Mouse (Mus musculus) forebrain, embryonic 13.5 days (tissue): ENCODE data around the gene Hnrnpll. TPM values are rescaled to one million over a fixed set of nuclear protein-coding genes. Genes with fewer than 3 reads are reported as not detected.
"Not testable (repeated sequence)": the region's sequence is repeated elsewhere in the genome, so short reads cannot be mapped to it uniquely, and the experiment has no call there.

Source experiments
- ATAC-seq: fragments of 200-750 bp; cut with Nextera tagmentation; 2 replicates; pipeline ENCODE4 v1.8.0; 2017
- H3K27ac ChIP-seq: fragments of 300-500 bp; sonication (generic); 2 replicates; pipeline ENCODE4 v1.5.1; 2015; ENCODE audit warnings: inconsistent platforms, mild to moderate bottlenecking, moderate library complexity
- H3K27me3 ChIP-seq: fragments of 300-500 bp; sonication (generic); 2 replicates; pipeline ENCODE4 v1.6.1; 2015; ENCODE audit warnings: mild to moderate bottlenecking, inconsistent platforms
- H3K36me3 ChIP-seq: fragments of 300-500 bp; sonication (generic); 2 replicates; pipeline ENCODE4 v1.6.1; 2015; ENCODE audit warnings: mild to moderate bottlenecking, inconsistent platforms; ENCODE audit not compliant: poor library complexity, severe bottlenecking
- H3K4me1 ChIP-seq: fragments of 300-500 bp; sonication (generic); 2 replicates; pipeline ENCODE4 v1.6.1; 2015; ENCODE audit warnings: inconsistent platforms
- H3K4me2 ChIP-seq: fragments of 300-500 bp; sonication (generic); 2 replicates; pipeline ENCODE4 v1.6.1; 2015; ENCODE audit warnings: inconsistent platforms, mild to moderate bottlenecking, moderate library complexity
- H3K4me3 ChIP-seq: fragments of 300-500 bp; sonication (generic); 2 replicates; pipeline ENCODE4 v1.5.1; 2015; ENCODE audit warnings: mild to moderate bottlenecking, inconsistent platforms
- H3K9ac ChIP-seq: fragments of 300-500 bp; sonication (generic); 2 replicates; pipeline ENCODE4 v1.6.1; 2015; ENCODE audit warnings: mild to moderate bottlenecking, inconsistent platforms
- H3K9me3 ChIP-seq: fragments of 300-500 bp; sonication (generic); replicated peaks from 2 replicates; pipeline ENCODE4 v1.6.1; 2016; ENCODE audit warnings: inconsistent platforms
- WGBS: fragments of 180-500 bp; shearing (Covaris S2); methylation state at CpG from one replicate; pipeline ENCODE4 v1.1.7; 2015; 5-methylcytosine and 5-hydroxymethylcytosine counted together
- polyA plus RNA-seq: library from polyadenylated mRNA; unstranded; fragments of >200 nt; fragmentation: Nextera tagmentation; extraction: Ambion mirVana; gene quantifications from 2 replicates; pipeline ENCODE4 v1.2.1, GENCODE M21; 2015

Gene Hnrnpll
- polyA plus RNA-seq, 1 experiment from 2014 or later, result 85.4 TPM

DNA sequence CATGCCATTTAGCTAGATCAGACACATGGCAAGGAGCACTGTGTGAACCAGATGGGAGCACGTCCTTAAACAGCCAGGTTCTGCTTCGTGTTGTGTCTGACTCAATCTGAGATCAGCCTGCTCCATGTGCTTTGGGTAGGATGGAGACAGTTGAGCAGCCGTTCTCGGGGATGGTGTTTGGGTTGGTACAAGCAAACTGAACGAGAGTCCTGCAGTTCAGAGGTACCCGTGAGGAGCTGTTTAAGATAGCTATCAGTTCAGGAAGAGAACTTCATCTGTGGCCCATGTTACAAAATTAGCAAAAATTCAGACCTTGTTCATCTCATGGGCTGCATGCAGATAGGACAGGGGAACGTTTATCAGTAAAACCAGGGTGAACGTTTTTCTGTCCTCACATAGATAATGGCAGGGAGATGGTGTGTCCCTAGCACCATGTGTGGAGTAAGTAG, 47.7 kb downstream of the Hnrnpll start:
- H3K27ac ChIP-seq, result no peak overlapping the region
- H3K4me2 ChIP-seq, result no peak overlapping the region
- no peaks in the 10 kb centered on the region for H3K27me3 ChIP-seq
- no peak for ATAC-seq
- H3K9me3 ChIP-seq, result no peaks in the 10 kb centered on the region
- 85% methylated on average over 8 of the region's 8 CpGs for WGBS
- H3K36me3 ChIP-seq, result no peaks in the 10 kb centered on the region
- no peak overlapping the region for H3K4me3 ChIP-seq
- no peak overlapping the region for H3K9ac ChIP-seq
- 0 out of 2 replicates have a peak, but pooled peaks cover 8% of the 10 kb centered on the region for H3K4me1 ChIP-seq

DNA sequence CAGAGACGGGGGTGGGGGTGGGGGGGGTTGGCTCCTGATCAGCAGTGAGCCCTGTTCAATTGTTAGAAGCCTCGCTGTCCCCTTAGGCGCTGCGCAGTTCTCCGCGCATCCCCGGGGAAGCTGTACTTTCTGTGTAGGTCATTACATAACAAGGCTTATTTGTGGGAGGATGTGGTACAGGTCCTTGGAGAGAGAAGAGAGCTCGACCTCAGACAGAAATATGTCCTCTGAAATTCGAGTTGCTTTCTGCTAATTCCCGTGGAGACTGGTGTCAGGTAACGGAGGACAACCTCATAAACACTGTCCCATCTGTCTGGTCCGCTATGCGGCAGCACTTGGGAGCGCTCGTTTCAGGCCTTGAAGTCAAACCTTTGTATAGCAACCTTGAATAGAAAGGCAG, 52.2 kb downstream of the Hnrnpll start:
- Histone ChIP-seq H3K27ac (no peak overlapping the region), H3K36me3 (no peaks in the 10 kb centered on the region), H3K9ac (no peak overlapping the region), H3K4me1 (peaks cover 16% of the 10 kb centered on the region), H3K9me3 (no peaks in the 10 kb centered on the region), H3K27me3 (no peaks in the 10 kb centered on the region), H3K4me2 (no peak overlapping the region), H3K4me3 (no peak overlapping the region)
- 32% methylated on average over 15 of the region's 15 CpGs for WGBS
- ATAC-seq, result no peak

- Histone ChIP-seq H3K4me1 (peaks cover 16% of the 10 kb centered on the region), H3K27me3 (no peaks in the 10 kb centered on the region), H3K9ac (no peak overlapping the region), H3K27ac (peak overlapping the region; percentile 14; the same call in 1 of the 2 replicates), H3K36me3 (no peaks in the 10 kb centered on the region), H3K4me2 (no peak overlapping the region), H3K4me3 (no peak overlapping the region), H3K9me3 (no peaks in the 10 kb centered on the region)
- ATAC-seq, result peak; percentile 81
- 17% methylated on average over 5 of the region's 5 CpGs for WGBS
These were observed 53.3 kb downstream of the Hnrnpll start for GRCm38 (mm10) chr17:80008847-80009246.

- peak; percentile 48; the same call in 1 of the 2 replicates for ATAC-seq
- Histone ChIP-seq H3K36me3 (no peaks in the 10 kb centered on the region), H3K27ac (no peak overlapping the region), H3K9ac (no peak overlapping the region), H3K4me2 (no peak overlapping the region), H3K4me1 (peaks cover 11% of the 10 kb centered on the region), H3K9me3 (no peaks in the 10 kb centered on the region), H3K4me3 (no peak overlapping the region), H3K27me3 (no peaks in the 10 kb centered on the region)
- WGBS, result 48% methylated on average over 17 of the region's 17 CpGs
These were observed 57.5 kb downstream of the Hnrnpll start for GRCm38 (mm10) chr17:80004345-80005239.

DNA sequence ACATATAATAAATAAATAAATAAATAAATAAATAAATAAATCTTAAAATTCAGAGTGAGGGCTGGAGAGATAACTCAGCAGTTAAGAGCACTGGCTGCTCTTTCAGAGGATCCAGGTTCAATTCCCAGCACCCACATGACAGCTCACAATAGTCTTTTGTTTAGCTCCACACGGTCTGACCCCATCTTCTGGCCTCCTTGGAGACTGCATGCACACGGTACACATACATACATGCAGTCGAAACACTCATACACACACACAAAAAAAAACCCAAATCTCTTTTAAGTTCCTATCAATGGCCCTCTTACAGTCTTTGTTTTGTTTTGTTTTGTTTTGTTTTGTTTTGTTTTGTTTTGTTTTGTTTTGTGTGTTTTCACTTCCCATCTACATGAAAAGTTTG, 58.3 kb downstream of the Hnrnpll start:
- not testable (repeated sequence) for ATAC-seq
- 87% methylated on average over 3 of the region's 3 CpGs for WGBS

DNA sequence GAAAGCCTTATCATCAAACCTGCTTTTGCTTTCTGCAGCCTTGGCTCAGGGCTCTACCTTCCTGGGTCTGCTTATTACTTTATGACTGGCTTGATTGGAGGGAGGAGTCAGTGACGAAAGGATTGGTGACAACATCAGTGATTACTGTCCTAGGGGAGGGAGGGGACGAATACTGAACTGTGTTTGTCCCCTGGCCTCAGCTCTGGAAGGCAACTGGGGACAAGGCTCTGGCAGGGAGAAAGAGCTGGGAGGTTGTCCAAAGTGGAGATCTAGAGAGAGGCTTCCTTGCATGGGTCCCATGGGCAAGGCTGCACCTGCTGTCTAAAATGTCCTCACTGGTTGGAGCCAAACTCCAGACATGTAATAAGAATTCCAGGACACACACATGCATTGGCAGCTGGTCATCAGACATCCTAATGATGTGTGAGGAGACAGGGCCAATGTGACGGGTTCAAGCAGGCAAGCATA, 59.7 kb downstream of the Hnrnpll start:
- H3K4me2 ChIP-seq, result no peak overlapping the region
- H3K9ac ChIP-seq, result no peak overlapping the region
- no peak overlapping the region for H3K4me3 ChIP-seq
- H3K9me3 ChIP-seq, result no peaks in the 10 kb centered on the region
- H3K4me1 ChIP-seq, result no peaks in the 10 kb centered on the region
- no peak overlapping the region for H3K27ac ChIP-seq
- no peaks in the 10 kb centered on the region for H3K36me3 ChIP-seq
- no peaks in the 10 kb centered on the region for H3K27me3 ChIP-seq
- 79% methylated on average over 3 of the region's 3 CpGs for WGBS
- ATAC-seq, result no peak

More for the DNA sequence above, 58.3 kb downstream of the Hnrnpll start:
- H3K27me3 ChIP-seq, H3K36me3 ChIP-seq, H3K4me2 ChIP-seq, H3K4me3 ChIP-seq, H3K9ac ChIP-seq, H3K9me3 ChIP-seq, H3K27ac ChIP-seq, H3K4me1 ChIP-seq: not testable (repeated sequence)

DNA sequence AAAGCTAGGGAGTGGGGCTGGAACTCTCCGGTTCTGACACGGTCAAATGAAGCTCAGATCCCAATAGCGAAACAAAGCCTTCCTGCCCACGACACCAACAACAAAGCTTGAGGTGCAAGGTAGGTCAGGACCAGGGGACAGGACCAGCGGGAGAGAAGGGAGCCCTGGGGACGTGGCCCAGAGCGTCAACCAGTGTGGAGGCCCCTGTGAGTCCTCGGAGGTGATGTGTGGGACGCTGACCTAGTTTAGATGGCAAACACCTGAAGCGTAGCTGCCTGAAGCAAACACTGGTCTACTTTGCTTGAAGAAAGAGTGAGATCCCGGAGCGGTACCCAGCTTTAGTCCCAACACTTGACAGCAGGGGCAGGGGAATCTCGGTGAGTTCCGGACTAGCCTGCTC, 62.5 kb downstream of the Hnrnpll start:
- Histone ChIP-seq H3K27ac (no peak overlapping the region), H3K9ac (no peak overlapping the region), H3K9me3 (no peaks in the 10 kb centered on the region), H3K36me3 (no peaks in the 10 kb centered on the region), H3K27me3 (no peaks in the 10 kb centered on the region), H3K4me2 (no peak overlapping the region), H3K4me3 (no peak overlapping the region), H3K4me1 (no peaks in the 10 kb centered on the region)
- 90% methylated on average over 14 of the region's 14 CpGs for WGBS
- ATAC-seq, result no peak

DNA sequence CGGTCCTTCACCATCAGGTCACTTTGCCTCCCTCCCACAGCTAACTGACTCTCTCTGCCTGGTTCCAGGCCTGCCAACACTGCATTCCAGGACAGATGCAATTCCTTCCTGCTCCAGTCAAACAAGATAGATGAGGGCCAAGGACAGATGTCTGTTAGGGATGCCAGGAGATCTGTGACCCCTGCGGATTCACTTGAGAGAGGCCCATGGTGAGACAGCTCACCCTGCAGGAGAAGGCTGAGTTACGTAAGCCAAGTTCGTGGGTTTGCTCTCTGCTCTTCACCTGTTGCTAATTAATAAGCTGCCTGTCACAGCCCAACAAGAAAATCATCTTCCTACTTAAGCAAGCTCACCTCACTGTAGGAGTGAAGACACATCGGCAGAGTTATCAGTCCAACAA, 63.1 kb downstream of the Hnrnpll start:
- no peak overlapping the region for H3K4me3 ChIP-seq
- H3K27me3 ChIP-seq, result no peaks in the 10 kb centered on the region
- no peak overlapping the region for H3K9ac ChIP-seq
- no peaks in the 10 kb centered on the region for H3K9me3 ChIP-seq
- no peaks in the 10 kb centered on the region for H3K36me3 ChIP-seq
- no peak overlapping the region for H3K4me2 ChIP-seq
- WGBS, result 88% methylated on average over 5 of the region's 5 CpGs
- H3K27ac ChIP-seq, result no peak overlapping the region
- ATAC-seq, result no peak
- no peaks in the 10 kb centered on the region for H3K4me1 ChIP-seq

GRCm38 (mm10) chr17:79995091-79995691, 66.9 kb downstream of the Hnrnpll start:
- no peak for ATAC-seq
- no peak overlapping the region for H3K4me2 ChIP-seq
- no peaks in the 10 kb centered on the region for H3K36me3 ChIP-seq
- H3K9ac ChIP-seq, result no peak overlapping the region
- H3K9me3 ChIP-seq, result no peaks in the 10 kb centered on the region
- no peaks in the 10 kb centered on the region for H3K27me3 ChIP-seq
- H3K4me3 ChIP-seq, result no peak overlapping the region
- H3K27ac ChIP-seq, result no peak overlapping the region
- no peaks in the 10 kb centered on the region for H3K4me1 ChIP-seq
- WGBS, result 86% methylated on average over 3 of the region's 3 CpGs

DNA sequence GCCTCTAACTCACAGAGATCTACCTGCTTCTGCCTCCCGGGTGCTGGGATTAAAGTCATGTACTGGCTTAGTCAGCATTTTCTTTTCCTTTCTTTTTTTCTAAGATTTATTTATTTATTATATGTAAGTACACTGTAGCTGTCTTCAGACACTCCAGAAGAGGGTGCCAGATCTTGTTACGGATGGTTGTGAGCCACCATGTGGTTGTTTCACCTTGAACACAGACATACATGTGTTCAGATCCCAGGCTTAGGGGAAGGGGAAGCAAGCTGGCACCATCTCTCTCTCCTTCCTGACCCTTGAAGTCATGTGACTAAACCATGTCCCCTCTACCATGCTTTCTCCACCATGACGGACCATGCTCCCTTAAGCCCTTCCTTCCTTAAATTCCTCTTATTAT, 70.0 kb downstream of the Hnrnpll start:
- Histone ChIP-seq H3K9ac (no peak overlapping the region), H3K4me1 (no peaks in the 10 kb centered on the region), H3K4me3 (no peak overlapping the region), H3K9me3 (no peaks in the 10 kb centered on the region), H3K4me2 (no peak overlapping the region), H3K27me3 (no peaks in the 10 kb centered on the region), H3K36me3 (no peaks in the 10 kb centered on the region), H3K27ac (no peak overlapping the region)
- ATAC-seq, result no peak
- 85% methylated on average over 3 of the region's 3 CpGs for WGBS

DNA sequence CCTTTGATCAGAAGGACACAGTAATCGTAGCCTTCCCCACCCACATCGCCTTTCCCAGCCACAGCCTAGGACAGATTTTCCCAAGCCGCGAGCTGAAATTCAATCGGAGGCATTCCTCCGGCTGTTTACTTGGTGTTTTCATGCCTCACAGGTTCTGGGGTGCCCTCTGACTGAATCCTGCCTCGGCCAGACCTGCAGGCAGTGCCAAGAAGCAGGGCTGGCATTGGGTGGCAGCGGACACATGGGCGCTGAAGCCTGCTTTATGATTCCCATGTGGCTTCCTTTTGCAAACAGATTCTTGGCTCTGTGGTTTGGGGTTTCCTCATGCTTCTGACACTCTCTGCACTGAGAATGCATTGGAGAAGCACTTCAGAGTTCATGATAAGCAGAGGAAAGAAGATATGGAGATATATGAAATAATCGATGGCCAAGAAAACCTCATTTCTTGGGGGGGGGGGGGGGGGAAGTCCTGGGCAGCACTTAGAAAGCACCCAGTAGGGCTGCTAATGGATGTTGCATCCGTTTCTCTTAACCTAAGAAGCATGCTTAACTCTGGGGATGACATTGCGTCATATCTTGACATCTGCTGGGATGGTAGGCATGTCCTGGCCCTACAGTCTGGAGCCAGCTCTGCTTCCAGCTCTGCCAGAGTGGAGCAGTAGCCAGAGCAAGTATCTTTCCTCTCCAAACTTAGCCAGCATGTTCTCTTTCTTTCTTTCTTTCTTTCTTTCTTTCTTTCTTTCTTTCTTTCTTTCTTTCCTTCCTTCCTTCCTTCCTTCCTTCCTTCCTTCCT, 70.8 kb downstream of the Hnrnpll start:
- Histone ChIP-seq H3K4me2 (no peak overlapping the region), H3K27me3 (no peaks in the 10 kb centered on the region), H3K9me3 (no peaks in the 10 kb centered on the region), H3K27ac (no peak overlapping the region), H3K9ac (no peak overlapping the region), H3K4me3 (no peak overlapping the region), H3K4me1 (no peaks in the 10 kb centered on the region), H3K36me3 (no peaks in the 10 kb centered on the region)
- no peak for ATAC-seq
- 86% methylated on average over 12 of the region's 12 CpGs for WGBS

DNA sequence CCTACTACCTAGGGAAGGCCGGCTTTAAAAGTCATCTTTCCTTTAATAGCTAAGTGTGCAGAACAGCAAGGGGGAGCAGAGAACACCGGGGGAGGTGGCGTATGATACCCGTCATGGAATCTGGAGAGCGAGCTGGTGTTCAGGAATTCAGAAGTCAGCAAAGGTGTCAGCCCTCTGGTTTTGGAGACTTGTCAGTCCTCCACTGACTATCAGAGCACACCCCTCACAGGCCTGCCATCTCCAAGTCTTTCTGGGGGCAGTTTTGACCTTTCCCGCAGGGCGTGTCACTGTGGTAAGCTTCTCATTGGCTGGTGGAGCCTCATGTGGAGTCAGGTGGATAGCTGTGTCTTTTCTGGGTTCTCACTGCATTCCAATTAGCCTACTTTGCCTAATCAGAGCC, 72.0 kb downstream of the Hnrnpll start:
- no peaks in the 10 kb centered on the region for H3K9me3 ChIP-seq
- H3K27me3 ChIP-seq, result no peaks in the 10 kb centered on the region
- H3K4me3 ChIP-seq, result no peak overlapping the region
- no peak overlapping the region for H3K4me2 ChIP-seq
- no peak for ATAC-seq
- H3K36me3 ChIP-seq, result no peaks in the 10 kb centered on the region
- no peak overlapping the region for H3K27ac ChIP-seq
- no peak overlapping the region for H3K9ac ChIP-seq
- H3K4me1 ChIP-seq, result no peaks in the 10 kb centered on the region
- 79% methylated on average over 7 of the region's 7 CpGs for WGBS
